Mouse (Mus musculus) testis, adult 2 months (tissue): ENCODE measurements around the gene Abcc5.

Source experiments
- CTCF ChIP-seq: fragments of 200-500 bp; IDR thresholded peaks from 2 replicates; pipeline ENCODE4 v1.5.1; 2012; ENCODE audit warnings: low read depth, mild to moderate bottlenecking, inconsistent platforms, low read length, moderate library complexity; ENCODE audit not compliant: control insufficient read depth, insufficient read depth, insufficient replicate concordance
- POLR2A ChIP-seq: fragments of 200-500 bp; IDR thresholded peaks from 2 replicates; pipeline ENCODE4 v1.6.1; 2012; ENCODE audit warnings: low read depth, mild to moderate bottlenecking, inconsistent platforms, low read length, moderate library complexity; ENCODE audit not compliant: control insufficient read depth

DNA sequence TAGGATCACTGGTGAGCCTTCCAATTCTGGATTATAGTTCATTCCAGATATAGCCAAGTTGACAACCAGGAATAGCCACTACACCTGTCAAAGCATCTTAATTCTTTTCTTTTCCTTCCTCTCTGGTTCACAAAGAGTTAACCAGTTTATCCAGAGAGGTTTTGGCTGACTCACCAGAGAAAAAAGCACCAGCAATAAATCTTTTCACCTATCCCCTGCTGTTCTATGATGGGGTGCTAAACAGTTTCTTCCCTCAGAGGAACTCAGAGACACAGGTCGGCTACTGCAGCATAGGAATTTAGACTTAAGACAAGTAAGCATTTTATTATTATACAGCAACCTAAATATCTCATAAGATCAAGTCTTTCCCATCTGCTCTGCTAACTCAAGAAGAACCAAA is 29.9 kb upstream of the Abcc5 start:
- TF ChIP-seq POLR2A (no peak), CTCF (no peak)
